Mouse (Mus musculus): Measurements from ENCODE around the gene Lamtor1. TPM values are rescaled to one million over a fixed set of nuclear protein-coding genes. Genes with fewer than 3 reads are reported as not detected.

Gene Lamtor1
- polyA plus RNA-seq, 1 experiment from 2014 or later: 144 TPM

DNA sequence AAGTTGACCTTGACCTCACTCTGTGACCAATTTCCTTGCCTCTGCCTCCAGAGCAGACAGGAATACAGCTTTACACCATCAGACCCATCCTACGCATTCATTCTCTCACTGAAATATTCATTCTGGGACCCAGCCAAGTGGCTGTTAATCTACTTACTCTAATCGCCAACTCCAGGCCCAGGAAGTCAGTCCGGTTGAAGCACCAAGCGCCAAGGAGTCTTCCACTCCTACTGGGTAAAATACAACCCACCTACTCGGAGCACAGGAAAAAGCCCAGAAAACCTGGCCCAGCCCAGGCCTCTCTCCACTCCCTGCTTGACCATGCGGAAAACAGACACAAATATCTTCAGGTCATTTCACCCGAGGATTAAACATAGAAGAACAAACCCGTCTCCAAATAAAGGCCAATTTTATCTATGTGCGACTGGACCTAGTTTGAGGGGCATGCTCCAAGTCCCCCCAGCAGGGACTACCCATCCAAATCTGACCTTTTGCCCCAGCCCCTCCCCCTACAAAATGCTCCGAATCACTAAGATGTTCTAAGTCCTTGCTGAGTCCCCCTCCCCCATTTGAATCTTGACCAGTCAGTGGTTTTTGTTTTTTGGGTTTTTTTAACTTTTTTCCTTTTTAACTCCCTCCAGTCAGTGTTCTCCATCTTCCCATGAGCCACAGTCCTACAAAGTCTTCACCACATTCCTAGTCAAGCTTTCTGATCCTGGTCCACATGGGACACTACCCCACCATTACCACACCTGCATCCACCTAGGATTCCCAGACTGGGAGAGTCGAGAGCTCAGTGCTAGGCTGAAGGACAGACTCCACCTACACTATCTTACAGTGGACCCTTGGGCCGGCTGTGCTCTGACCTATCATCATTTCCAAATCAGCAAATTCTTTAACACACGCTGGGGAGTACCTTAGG lies 37.2 kb upstream of the Lamtor1 start:
- H3K27ac ChIP-seq (ENCODE audit: low read length): peak overlapping the region; percentile 18; the same call in 1 of the 2 replicates
- H3K4me1 ChIP-seq (ENCODE audit: control insufficient read depth, insufficient read depth, low read length): no peaks in the 10 kb centered on the region
- H3K4me2 ChIP-seq (ENCODE audit: low read length): no peak overlapping the region
- WGBS: 27% methylated on average over 13 of the region's 13 CpGs
- ATAC-seq: 0 out of 2 replicates have a peak, but pooled peaks have one; percentile 3
- H3K9me3 ChIP-seq (replicated peaks; ENCODE audit: control insufficient read depth, low read length, poor library complexity, severe bottlenecking): no peaks in the 10 kb centered on the region
- H3K9ac ChIP-seq (ENCODE audit: low read depth, low read length): no peak overlapping the region
- no peaks in the 10 kb centered on the region for H3K36me3 ChIP-seq (ENCODE audit: control insufficient read depth, insufficient read depth, low read length)
- H3K4me3 ChIP-seq (ENCODE audit: low read depth, low read length): no peak overlapping the region
- H3K27me3 ChIP-seq (ENCODE audit: control insufficient read depth, insufficient read depth, low read depth, low read length): no peaks in the 10 kb centered on the region

DNA sequence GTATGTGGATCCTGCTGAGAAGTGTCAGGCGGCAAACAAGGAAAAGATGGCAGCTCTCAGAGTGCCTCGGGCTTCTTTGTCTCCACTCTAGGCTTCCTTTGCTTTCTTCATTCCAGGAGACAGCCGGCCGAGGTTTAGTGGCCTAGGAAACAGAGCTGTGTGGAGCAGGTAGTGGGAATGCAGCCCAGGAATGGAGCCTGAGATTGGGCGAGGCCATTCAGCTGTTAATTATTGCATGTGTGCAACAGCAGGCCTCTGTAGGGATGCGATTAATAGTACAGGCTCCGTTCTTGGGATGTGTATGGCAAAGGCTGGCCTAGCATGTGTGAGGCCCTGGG lies 36.6 kb upstream of the Lamtor1 start:
- 24% methylated on average over 7 of the region's 7 CpGs for WGBS
- H3K27ac ChIP-seq (ENCODE audit: low read length): peak overlapping the region; percentile 18; the same call in 1 of the 2 replicates
- H3K4me1 ChIP-seq (ENCODE audit: control insufficient read depth, insufficient read depth, low read length): no peaks in the 10 kb centered on the region
- H3K4me3 ChIP-seq (ENCODE audit: low read depth, low read length): no peak overlapping the region
- no peaks in the 10 kb centered on the region for H3K36me3 ChIP-seq (ENCODE audit: control insufficient read depth, insufficient read depth, low read length)
- no peaks in the 10 kb centered on the region for H3K27me3 ChIP-seq (ENCODE audit: control insufficient read depth, insufficient read depth, low read depth, low read length)
- no peak overlapping the region for H3K4me2 ChIP-seq (ENCODE audit: low read length)
- H3K9me3 ChIP-seq (replicated peaks; ENCODE audit: control insufficient read depth, low read length, poor library complexity, severe bottlenecking): no peaks in the 10 kb centered on the region
- ATAC-seq: 0 out of 2 replicates have a peak, but pooled peaks have one; percentile 45
- H3K9ac ChIP-seq (ENCODE audit: low read depth, low read length): no peak overlapping the region

DNA sequence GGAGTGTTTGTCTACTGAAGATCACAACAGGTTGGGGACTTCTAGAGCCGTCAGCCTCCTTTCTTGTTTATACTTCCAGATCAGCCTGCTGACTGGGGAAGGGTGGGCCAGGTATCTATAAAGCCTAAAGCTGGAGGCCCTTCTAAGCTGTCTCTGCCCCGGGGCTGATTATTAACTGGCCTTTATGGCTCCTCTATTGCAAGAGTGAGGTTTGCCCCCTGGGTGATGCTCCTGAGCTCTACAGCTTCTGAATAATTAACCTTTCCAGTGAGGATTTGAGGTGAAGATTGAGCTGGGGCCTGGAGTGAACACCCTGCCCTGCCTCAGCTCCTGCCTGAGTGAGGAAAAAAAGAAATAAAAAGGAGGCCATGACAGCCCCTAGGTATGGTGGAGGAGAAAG lies 35.1 kb upstream of the Lamtor1 start, which contains the start of gene Folr1:
Gene Folr1 (minus strand): TSS at position 160 of the 400 bp plus-strand sequence.
- Histone ChIP-seq H3K4me2 (ENCODE audit: low read length) (no peak within 1 kb of the TSS), H3K9me3 (replicated peaks; ENCODE audit: control insufficient read depth, low read length, poor library complexity, severe bottlenecking) (no peaks in the 10 kb centered on the region), H3K9ac (ENCODE audit: low read depth, low read length) (no peak within 1 kb of the TSS), H3K27me3 (ENCODE audit: control insufficient read depth, insufficient read depth, low read depth, low read length) (no peaks in the 10 kb centered on the region), H3K4me1 (ENCODE audit: control insufficient read depth, insufficient read depth, low read length) (no peaks in the 10 kb centered on the region), H3K27ac (ENCODE audit: low read length) (no peak within 1 kb of the TSS), H3K36me3 (ENCODE audit: control insufficient read depth, insufficient read depth, low read length) (no peaks in the 10 kb centered on the region), H3K4me3 (ENCODE audit: low read depth, low read length) (no peak within 1 kb of the TSS)
- no peak for ATAC-seq
- 74% methylated on average over 2 of the region's 2 CpGs for WGBS

DNA sequence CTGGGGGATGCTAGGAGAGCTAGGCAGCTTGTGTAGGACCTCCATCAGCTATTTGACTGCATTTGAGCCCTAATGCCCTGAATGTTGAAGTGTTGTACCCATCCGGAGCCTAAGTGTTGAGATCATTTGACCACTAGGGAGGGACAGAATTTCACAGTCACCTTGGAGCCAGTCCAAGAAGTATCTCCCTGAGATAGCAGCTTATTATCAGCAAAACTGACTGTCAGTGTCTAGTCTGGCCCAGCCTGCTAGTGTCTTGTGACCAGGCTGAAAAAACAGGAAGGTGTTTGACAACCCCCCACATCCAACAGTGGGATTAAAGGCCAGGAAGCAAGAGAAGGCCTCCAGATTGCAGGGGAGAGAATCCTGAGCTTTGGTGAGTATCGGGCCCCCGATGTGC lies 34.4 kb upstream of the Lamtor1 start:
- Histone ChIP-seq H3K4me1 (ENCODE audit: control insufficient read depth, insufficient read depth, low read length) (no peaks in the 10 kb centered on the region), H3K4me3 (ENCODE audit: low read depth, low read length) (no peak overlapping the region), H3K27me3 (ENCODE audit: control insufficient read depth, insufficient read depth, low read depth, low read length) (no peaks in the 10 kb centered on the region), H3K27ac (ENCODE audit: low read length) (no peak overlapping the region), H3K9ac (ENCODE audit: low read depth, low read length) (no peak overlapping the region), H3K9me3 (replicated peaks; ENCODE audit: control insufficient read depth, low read length, poor library complexity, severe bottlenecking) (no peaks in the 10 kb centered on the region), H3K4me2 (ENCODE audit: low read length) (no peak overlapping the region), H3K36me3 (ENCODE audit: control insufficient read depth, insufficient read depth, low read length) (no peaks in the 10 kb centered on the region)
- 92% methylated on average over 3 of the region's 3 CpGs for WGBS
- no peak for ATAC-seq

DNA sequence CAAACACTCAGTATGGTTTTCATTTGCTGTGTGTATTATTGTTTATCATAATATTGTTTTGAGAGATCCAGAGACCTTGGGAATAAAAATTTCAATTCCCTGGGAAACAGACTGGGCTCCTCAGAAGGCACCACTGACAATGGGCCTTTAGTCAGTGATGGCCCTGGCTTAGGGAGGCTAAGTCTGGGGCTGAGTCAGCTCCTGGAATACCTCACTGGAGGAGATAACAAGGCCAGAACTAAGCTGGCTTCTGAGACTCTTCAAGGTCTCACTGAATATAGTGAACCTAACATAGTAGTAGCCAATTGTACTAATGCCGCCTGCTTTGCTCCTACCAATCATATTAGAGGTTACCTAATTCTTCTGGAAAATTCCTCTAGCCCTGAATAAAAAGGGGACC lies 29.7 kb upstream of the Lamtor1 start:
- no peak overlapping the region for H3K4me2 ChIP-seq (ENCODE audit: low read length)
- H3K36me3 ChIP-seq (ENCODE audit: control insufficient read depth, insufficient read depth, low read length): no peaks in the 10 kb centered on the region
- no peak overlapping the region for H3K27ac ChIP-seq (ENCODE audit: low read length)
- H3K4me1 ChIP-seq (ENCODE audit: control insufficient read depth, insufficient read depth, low read length): no peaks in the 10 kb centered on the region
- no peaks in the 10 kb centered on the region for H3K9me3 ChIP-seq (replicated peaks; ENCODE audit: control insufficient read depth, low read length, poor library complexity, severe bottlenecking)
- H3K27me3 ChIP-seq (ENCODE audit: control insufficient read depth, insufficient read depth, low read depth, low read length): no peaks in the 10 kb centered on the region
- H3K4me3 ChIP-seq (ENCODE audit: low read depth, low read length): no peak overlapping the region
- 97% methylated on average over 1 of the region's 1 CpGs for WGBS
- no peak overlapping the region for H3K9ac ChIP-seq (ENCODE audit: low read depth, low read length)
- no peak for ATAC-seq

DNA sequence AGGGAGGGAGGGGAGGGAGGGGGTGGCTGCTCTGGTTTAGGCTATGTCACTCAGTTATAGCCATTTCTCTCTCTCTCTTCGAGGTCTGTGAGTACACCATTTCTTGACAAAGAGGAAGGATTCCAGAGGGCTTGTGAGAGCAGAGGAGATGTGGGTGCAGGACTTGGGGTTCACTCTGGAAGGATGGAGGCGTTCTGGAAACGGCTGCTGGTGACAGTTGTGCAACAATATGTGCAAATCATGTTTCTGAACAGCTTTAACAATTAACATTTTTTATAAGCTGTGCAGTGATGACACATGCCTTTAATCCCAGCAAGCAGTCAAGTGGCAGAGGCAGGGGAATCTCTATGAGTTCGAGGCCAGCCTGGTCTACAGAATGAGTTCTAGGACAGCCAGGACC lies 24.8 kb upstream of the Lamtor1 start:
- no peak overlapping the region for H3K9ac ChIP-seq (ENCODE audit: low read depth, low read length)
- H3K4me1 ChIP-seq (ENCODE audit: control insufficient read depth, insufficient read depth, low read length): no peaks in the 10 kb centered on the region
- no peak for ATAC-seq
- no peak overlapping the region for H3K4me3 ChIP-seq (ENCODE audit: low read depth, low read length)
- WGBS: 74% methylated on average over 4 of the region's 4 CpGs
- no peak overlapping the region for H3K4me2 ChIP-seq (ENCODE audit: low read length)
- H3K27ac ChIP-seq (ENCODE audit: low read length): no peak overlapping the region
- no peaks in the 10 kb centered on the region for H3K27me3 ChIP-seq (ENCODE audit: control insufficient read depth, insufficient read depth, low read depth, low read length)
- H3K36me3 ChIP-seq (ENCODE audit: control insufficient read depth, insufficient read depth, low read length): no peaks in the 10 kb centered on the region
- H3K9me3 ChIP-seq (replicated peaks; ENCODE audit: control insufficient read depth, low read length, poor library complexity, severe bottlenecking): no peaks in the 10 kb centered on the region

DNA sequence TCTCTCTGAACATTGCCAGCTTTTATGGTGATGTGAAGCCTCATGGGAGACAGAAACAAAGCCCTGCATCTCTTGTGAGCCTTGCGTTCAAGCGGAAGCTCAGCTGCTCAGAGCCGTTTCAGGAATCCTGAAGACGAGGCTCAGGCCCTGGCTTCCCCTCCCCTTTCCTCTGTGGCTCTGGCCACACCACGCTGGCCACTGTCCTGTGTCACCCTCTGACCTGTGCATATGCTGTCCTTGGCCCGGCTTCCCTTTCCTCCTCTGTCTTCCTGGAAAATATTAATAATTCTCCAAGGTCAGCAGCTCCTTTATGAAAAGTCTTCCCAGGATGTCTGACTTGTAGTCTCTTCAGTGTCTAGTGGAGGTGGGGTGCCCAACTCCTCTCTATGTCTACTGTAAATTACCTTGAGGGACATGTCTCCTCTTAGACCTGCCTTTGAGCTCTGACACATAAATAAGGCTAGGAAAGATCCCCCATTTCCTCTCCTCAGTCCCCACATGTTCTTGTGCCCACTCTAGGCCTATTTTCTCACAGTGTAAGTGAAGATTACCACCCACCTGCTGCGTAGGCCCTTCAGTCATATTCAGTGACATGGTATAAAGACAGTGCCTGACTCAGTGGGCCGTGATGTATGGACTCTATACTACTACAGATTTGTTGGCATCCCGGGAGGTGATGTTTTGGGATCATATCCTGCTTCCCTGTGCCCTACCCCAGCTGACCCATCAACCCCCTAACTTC lies 23.1 kb upstream of the Lamtor1 start:
- WGBS: 62% methylated on average over 9 of the region's 9 CpGs
- no peak for ATAC-seq

DNA sequence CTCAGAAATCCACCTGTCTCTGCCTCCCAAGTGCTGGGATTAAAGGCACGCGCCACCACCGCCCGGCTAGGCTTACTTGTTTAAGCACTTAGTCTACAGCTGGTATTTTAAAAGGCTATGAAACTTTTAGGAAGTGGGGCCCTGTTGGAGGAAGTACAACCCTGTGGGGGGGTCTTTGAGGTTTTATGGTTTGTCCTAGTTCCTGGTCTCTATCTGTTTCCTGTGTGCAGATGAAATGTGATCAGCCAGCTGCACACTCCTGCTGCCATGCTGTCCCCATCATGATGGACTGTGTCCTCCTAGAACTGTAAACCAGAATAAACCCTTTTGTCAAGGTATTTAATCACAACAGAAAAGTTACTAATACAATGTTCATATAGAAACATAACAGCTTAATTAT lies 21.5 kb upstream of the Lamtor1 start:
- Histone ChIP-seq H3K4me3 (ENCODE audit: low read depth, low read length) (no peak overlapping the region), H3K27me3 (ENCODE audit: control insufficient read depth, insufficient read depth, low read depth, low read length) (no peaks in the 10 kb centered on the region), H3K4me1 (ENCODE audit: control insufficient read depth, insufficient read depth, low read length) (no peaks in the 10 kb centered on the region), H3K9ac (ENCODE audit: low read depth, low read length) (no peak overlapping the region), H3K27ac (ENCODE audit: low read length) (no peak overlapping the region), H3K9me3 (replicated peaks; ENCODE audit: control insufficient read depth, low read length, poor library complexity, severe bottlenecking) (no peaks in the 10 kb centered on the region), H3K36me3 (ENCODE audit: control insufficient read depth, insufficient read depth, low read length) (no peaks in the 10 kb centered on the region), H3K4me2 (ENCODE audit: low read length) (no peak overlapping the region)
- 95% methylated on average over 4 of the region's 4 CpGs for WGBS
- ATAC-seq: no peak

More for the DNA sequence above, 23.1 kb upstream of the Lamtor1 start:
- no peaks in the 10 kb centered on the region for H3K4me1 ChIP-seq (ENCODE audit: control insufficient read depth, insufficient read depth, low read length)
- no peaks in the 10 kb centered on the region for H3K36me3 ChIP-seq (ENCODE audit: control insufficient read depth, insufficient read depth, low read length)
- no peak overlapping the region for H3K27ac ChIP-seq (ENCODE audit: low read length)
- H3K4me2 ChIP-seq (ENCODE audit: low read length): no peak overlapping the region
- no peak overlapping the region for H3K9ac ChIP-seq (ENCODE audit: low read depth, low read length)
- H3K4me3 ChIP-seq (ENCODE audit: low read depth, low read length): no peak overlapping the region
- no peaks in the 10 kb centered on the region for H3K27me3 ChIP-seq (ENCODE audit: control insufficient read depth, insufficient read depth, low read depth, low read length)
- no peaks in the 10 kb centered on the region for H3K9me3 ChIP-seq (replicated peaks; ENCODE audit: control insufficient read depth, low read length, poor library complexity, severe bottlenecking)

DNA sequence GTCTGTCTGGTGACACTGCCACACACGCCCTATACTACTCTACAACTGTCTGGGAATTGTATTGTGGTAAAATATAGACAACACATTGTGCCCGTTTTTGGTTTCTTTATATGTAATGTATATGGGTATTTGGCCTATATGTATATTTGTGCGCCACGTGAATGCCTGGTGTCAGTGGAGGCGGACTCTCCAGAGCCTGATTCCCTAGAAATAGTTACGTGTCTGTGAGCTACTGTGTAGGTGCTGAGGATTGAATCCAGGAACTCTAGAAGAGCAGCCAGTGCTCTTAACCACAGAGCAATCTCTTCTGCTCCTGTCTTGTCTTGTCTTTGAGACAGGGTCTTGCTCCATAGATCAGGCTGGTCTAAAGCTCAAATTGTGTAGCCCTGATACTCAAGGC lies 19.4 kb upstream of the Lamtor1 start:
- no peak overlapping the region for H3K27ac ChIP-seq (ENCODE audit: low read length)
- ATAC-seq: no peak
- H3K4me1 ChIP-seq (ENCODE audit: control insufficient read depth, insufficient read depth, low read length): no peaks in the 10 kb centered on the region
- H3K4me3 ChIP-seq (ENCODE audit: low read depth, low read length): no peak overlapping the region
- no peak overlapping the region for H3K4me2 ChIP-seq (ENCODE audit: low read length)
- no peaks in the 10 kb centered on the region for H3K9me3 ChIP-seq (replicated peaks; ENCODE audit: control insufficient read depth, low read length, poor library complexity, severe bottlenecking)
- H3K27me3 ChIP-seq (ENCODE audit: control insufficient read depth, insufficient read depth, low read depth, low read length): no peaks in the 10 kb centered on the region
- 90% methylated on average over 6 of the region's 6 CpGs for WGBS
- no peaks in the 10 kb centered on the region for H3K36me3 ChIP-seq (ENCODE audit: control insufficient read depth, insufficient read depth, low read length)
- H3K9ac ChIP-seq (ENCODE audit: low read depth, low read length): no peak overlapping the region

All from midbrain, embryonic 16.5 days (tissue).